ENCODE assay signal across 11 mouse cellular contexts in the genomic region with DNA sequence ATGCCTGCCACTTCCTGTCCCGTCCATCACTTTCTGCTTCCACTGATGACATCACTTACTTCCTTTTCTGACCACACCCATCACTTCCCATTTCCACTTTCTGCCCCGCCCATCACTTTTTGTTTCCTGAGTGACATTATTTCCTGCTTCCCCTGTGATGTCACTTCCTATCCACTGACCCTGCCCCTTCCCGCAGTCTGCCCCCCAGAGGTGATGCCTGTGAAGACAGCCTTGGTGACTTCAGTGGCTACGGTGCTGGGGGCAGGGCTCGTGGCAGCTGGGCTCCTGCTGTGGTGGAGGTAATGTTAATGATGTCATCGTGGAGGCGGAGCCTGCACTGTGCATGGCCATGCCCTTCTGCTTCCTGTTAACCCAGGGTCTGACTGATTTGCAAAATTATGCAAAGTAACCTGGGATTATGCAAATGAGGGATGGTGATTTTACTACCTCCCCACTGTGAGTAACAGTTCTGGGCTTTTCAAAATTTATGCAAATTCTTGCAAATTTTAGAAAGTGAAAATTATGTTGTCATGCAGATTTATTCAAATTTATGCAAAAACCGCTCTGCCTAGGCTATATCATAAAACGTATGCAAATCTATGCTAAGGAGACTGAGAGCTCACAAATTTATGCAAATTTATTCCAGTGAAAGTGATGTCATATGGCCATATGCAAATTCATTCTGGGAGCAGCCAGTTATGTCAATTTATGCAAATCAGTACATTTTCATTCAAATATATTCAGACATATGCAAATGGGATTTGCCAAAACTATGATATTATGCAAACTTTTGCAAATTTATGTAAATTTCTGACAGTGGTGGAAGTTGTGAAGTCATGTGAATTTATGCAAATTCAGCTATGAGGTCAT. TPM values are rescaled to one million over a fixed set of nuclear protein-coding genes. Genes with fewer than 3 reads are reported as not detected.
DNase-seq lines count a peak whose midpoint lies in the region; ATAC-seq and TF ChIP-seq lines count a peak whose summit lies in the region.
"Had no signal": no experiment of that assay in that cellular context is flagged by ENCODE, and none has a peak within 500 bp of the region (broad histone marks: within the 10 kb centered on the region; RNA-seq: fewer than 3 reads in every experiment).

No protein-coding gene starts in this region.

- H3K4me2 ChIP-seq in CH12.LX (ENCODE audit: insufficient read depth, low read depth, poor library complexity, severe bottlenecking) = no peak overlapping the region
- H3K4me2 ChIP-seq in forebrain, embryonic 16.5 days (ENCODE audit: low read length) = no peak overlapping the region
- H3K4me2 ChIP-seq in midbrain, postnatal 0 days (ENCODE audit: low read depth, low read length, poor library complexity, severe bottlenecking) = no peak overlapping the region
- H3K4me2 ChIP-seq in heart, embryonic 12.5 days = no peak overlapping the region

- no peak for TF ChIP-seq RAD21 in CH12.LX (IDR thresholded peaks at IDR 0.05; ENCODE audit: low read depth, low read length)

- H3K27ac ChIP-seq in layer of hippocampus, adult 2 months = no peak overlapping the region
- H3K27ac ChIP-seq in CH12.LX (ENCODE audit: insufficient read depth, low read depth) = no peak overlapping the region
- H3K27ac ChIP-seq in forebrain, embryonic 16.5 days (ENCODE audit: low read length) = peak overlapping the region; percentile 1; the same call in 1 of the 2 replicates
- H3K27ac ChIP-seq in midbrain, postnatal 0 days (ENCODE audit: low read depth, low read length) = no peak overlapping the region
- H3K27ac ChIP-seq in heart, embryonic 12.5 days (ENCODE audit: poor library complexity, severe bottlenecking) = no peak overlapping the region
- H3K27ac ChIP-seq in gastrocnemius, adult 2 months = no peak overlapping the region

- WGBS in forebrain, embryonic 16.5 days = 79% methylated on average over 9 of the region's 9 CpGs
- WGBS in midbrain, postnatal 0 days = 80% methylated on average over 9 of the region's 9 CpGs
- WGBS in heart, embryonic 12.5 days = 94% methylated on average over 9 of the region's 9 CpGs

- no peaks in the 10 kb centered on the region for H3K27me3 ChIP-seq in CH12.LX (replicated peaks)
- no peaks in the 10 kb centered on the region for H3K27me3 ChIP-seq in forebrain, embryonic 16.5 days (replicated peaks; ENCODE audit: control insufficient read depth, insufficient read depth, low read length)
- no peaks in the 10 kb centered on the region for H3K27me3 ChIP-seq in midbrain, postnatal 0 days (ENCODE audit: insufficient read depth, low read length)
- no peaks in the 10 kb centered on the region for H3K27me3 ChIP-seq in heart, embryonic 12.5 days (replicated peaks)

- no peaks in the 10 kb centered on the region for H3K4me1 ChIP-seq in CH12.LX (ENCODE audit: control insufficient read depth in 1 of 2, insufficient read depth in 2 of 2)
- no peaks in the 10 kb centered on the region for H3K4me1 ChIP-seq in forebrain, embryonic 16.5 days (replicated peaks; ENCODE audit: control insufficient read depth, insufficient read depth, low read length)
- H3K4me1 ChIP-seq in midbrain, postnatal 0 days (ENCODE audit: insufficient read depth, low read length) = no peaks in the 10 kb centered on the region
- H3K4me1 ChIP-seq in heart, embryonic 12.5 days (replicated peaks) = no peaks in the 10 kb centered on the region

- H3K4me3 ChIP-seq in layer of hippocampus, adult 2 months = no peak overlapping the region
- no peak overlapping the region for H3K4me3 ChIP-seq in CH12.LX (replicated peaks in 1 of 3; ENCODE audit: low read depth in 2 of 3, low read length in 2 of 3, poor library complexity in 1 of 3)
- H3K4me3 ChIP-seq in forebrain, embryonic 16.5 days (replicated peaks; ENCODE audit: low read length) = no peak overlapping the region
- no peak overlapping the region for H3K4me3 ChIP-seq in midbrain, postnatal 0 days (ENCODE audit: low read depth, low read length)
- no peak overlapping the region for H3K4me3 ChIP-seq in heart, embryonic 12.5 days
- H3K4me3 ChIP-seq in gastrocnemius, adult 2 months = no peak overlapping the region

- peaks cover 83% of the 10 kb centered on the region for H3K9me3 ChIP-seq in CH12.LX (replicated peaks; ENCODE audit: low read length)
- peaks cover 33% of the 10 kb centered on the region for H3K9me3 ChIP-seq in forebrain, embryonic 16.5 days (ENCODE audit: control insufficient read depth, low read length)
- peaks cover 32% of the 10 kb centered on the region; the same call in 1 of the 2 replicates for H3K9me3 ChIP-seq in midbrain, postnatal 0 days (ENCODE audit: low read length)
- peaks cover 71% of the 10 kb centered on the region for H3K9me3 ChIP-seq in heart, embryonic 12.5 days (replicated peaks)

- H3K9ac ChIP-seq in CH12.LX (ENCODE audit: insufficient read depth, low read depth) = no peak overlapping the region
- no peak overlapping the region for H3K9ac ChIP-seq in forebrain, embryonic 16.5 days (replicated peaks; ENCODE audit: low read depth, low read length)
- H3K9ac ChIP-seq in midbrain, postnatal 0 days (replicated peaks; ENCODE audit: low read length, poor library complexity, severe bottlenecking) = no peak overlapping the region
- H3K9ac ChIP-seq in heart, embryonic 12.5 days = no peak overlapping the region

- DNase-seq in layer of hippocampus, adult 2 months (ENCODE audit: low spot score in 2 of 2) = no peak
- DNase-seq in layer of hippocampus, adult 9-10 months (ENCODE audit: low spot score) = no peak
- DNase-seq in CH12.LX (ENCODE audit: extremely low read depth) = peak; percentile 11
- no peak for DNase-seq in midbrain, postnatal 0 days (ENCODE audit: low spot score)
- no peak for DNase-seq in gastrocnemius, adult 2 months

- intact Hi-C loops in gastrocnemius, adult 2 months (cut with DNase I) = no loop called here

- ATAC-seq in forebrain, embryonic 16.5 days = peak; percentile 63
- peak; percentile 21; the same call in 1 of the 2 replicates for ATAC-seq in midbrain, postnatal 0 days (ENCODE audit: low FRiP score)
- ATAC-seq in heart, embryonic 12.5 days (ENCODE audit: insufficient number of reproducible peaks, low FRiP score) = no peak
- ATAC-seq in cerebellum, adult (ENCODE audit: insufficient number of reproducible peaks, low FRiP score, low TSS enrichment) = no peak

- no peaks in the 10 kb centered on the region for H3K79me2 ChIP-seq in CH12.LX (replicated peaks; ENCODE audit: control insufficient read depth, extremely low read depth, insufficient read depth, poor library complexity, severe bottlenecking)

- H3K36me3 ChIP-seq in CH12.LX (replicated peaks in 1 of 2; ENCODE audit: control insufficient read depth in 1 of 2, insufficient read depth in 1 of 2, low read length in 1 of 2) = peaks cover 0 to 10% of the 10 kb centered on the region in 2 experiments
- no peaks in the 10 kb centered on the region; the same call in 1 of the 2 replicates for H3K36me3 ChIP-seq in forebrain, embryonic 16.5 days (ENCODE audit: control insufficient read depth, insufficient read depth)
- H3K36me3 ChIP-seq in midbrain, postnatal 0 days (ENCODE audit: insufficient read depth, low read length) = no peaks in the 10 kb centered on the region
- H3K36me3 ChIP-seq in heart, embryonic 12.5 days = peaks cover 49% of the 10 kb centered on the region

- TF ChIP-seq CTCF in layer of hippocampus, adult 2 months (conservative IDR thresholded peaks at IDR 0.05) = 0 out of 2 replicates have a peak, but pooled peaks have one; percentile 11
- no peak for TF ChIP-seq CTCF in CH12.LX (conservative IDR thresholded peaks at IDR 0.05 in 1 of 2, IDR thresholded peaks at IDR 0.05 in 1 of 2; ENCODE audit: low read depth in 2 of 2, low read length in 2 of 2)
- TF ChIP-seq CTCF in midbrain, postnatal 0 days (IDR thresholded peaks at IDR 0.05) = peak; percentile 45
- TF ChIP-seq CTCF in gastrocnemius, adult 2 months (IDR thresholded peaks at IDR 0.05) = no peak

- no peak for TF ChIP-seq POLR2A in CH12.LX (IDR thresholded peaks at IDR 0.05; ENCODE audit: low read depth, low read length)

- TF ChIP-seq EP300 in CH12.LX (IDR thresholded peaks at IDR 0.05; ENCODE audit: low read length) = no peak

- dilution Hi-C loops in CH12.LX (cut with MboI; ENCODE audit: extremely low pct_ligation_motif_present, extremely low pct_unique_long_range_greater_than_20kb, low sequenced_read_pairs) = no loop called here

- in situ Hi-C loops in CH12.LX (cut with MboI; ENCODE audit: low pct_ligation_motif_present, low pct_unique_long_range_greater_than_20kb, low sequenced_read_pairs) = no loop called here

TF ChIP-seq in CH12.LX, 34 proteins besides CTCF, POLR2A, EP300 and RAD21 (continues in another document):
- TF ChIP-seq POLR2AphosphoS2 (IDR thresholded peaks at IDR 0.05; ENCODE audit: low read depth, low read length) (no peak), TCF12 (IDR thresholded peaks at IDR 0.05; ENCODE audit: low read depth, low read length) (no peak), MAZ (IDR thresholded peaks at IDR 0.05; ENCODE audit: low read depth, low read length) (no peak)

RNA-seq across cellular contexts. Expression of gene Il3ra, which starts 5.9 kb away (rescaled TPM):
- total RNA-seq in layer of hippocampus, adult 2 months (2021) = 1 to 10 TPM; 3.4 to 5.0 TPM
- total RNA-seq in CH12.LX (2012; rRNA removed) (0.64 and 0.76 TPM in 2 replicates), CH12.LX (2014; rRNA removed) (0.89 and 1.3 TPM in 2 replicates)
- 2.6 and 4.8 TPM in 2 replicates for polyA plus RNA-seq in CH12.LX (2012; ENCODE audit: insufficient read length, low read depth)
- polyA plus RNA-seq in forebrain, embryonic 16.5 days (2015; fragmentation: Nextera tagmentation; extraction: Ambion mirVana) = 0.93 and 1.4 TPM in 2 replicates
- 5.9 and 11.3 TPM in 2 replicates for total RNA-seq in midbrain, postnatal 0 days (2014; rRNA removed)
- 3.1 and 4.0 TPM in 2 replicates for polyA plus RNA-seq in midbrain, postnatal 0 days (2015; fragmentation: Nextera tagmentation; extraction: Ambion mirVana)
- 2.9 and 3.3 TPM in 2 replicates for polyA plus RNA-seq in heart, embryonic 12.5 days (2016; fragmentation: Nextera tagmentation; extraction: Ambion mirVana)
- total RNA-seq in gastrocnemius, adult 2 months (2021) = 1 to 10 TPM; 1.5 to 2.5 TPM

RNA-seq across cellular contexts. Expression of gene Olfr31, which starts 29.3 kb away (rescaled TPM):
- not detected for total RNA-seq in layer of hippocampus, adult 2 months (2021)
- total RNA-seq in CH12.LX (2012; rRNA removed) = not detected in 2 replicates
- not detected in 2 replicates for total RNA-seq in CH12.LX (2014; rRNA removed)
- 0.09 TPM in 1 of 2 replicates, not detected in the other for polyA plus RNA-seq in CH12.LX (2012; ENCODE audit: insufficient read length, low read depth)
- polyA plus RNA-seq in forebrain, embryonic 16.5 days (2015; fragmentation: Nextera tagmentation; extraction: Ambion mirVana) = not detected in 2 replicates
- not detected in 2 replicates for total RNA-seq in midbrain, postnatal 0 days (2014; rRNA removed)
- polyA plus RNA-seq in midbrain, postnatal 0 days (2015; fragmentation: Nextera tagmentation; extraction: Ambion mirVana) = 0.12 TPM in 1 of 2 replicates, not detected in the other
- polyA plus RNA-seq in heart, embryonic 12.5 days (2016; fragmentation: Nextera tagmentation; extraction: Ambion mirVana) = not detected in 2 replicates
- total RNA-seq in gastrocnemius, adult 2 months (2021) = not detected
- total RNA-seq: common myeloid progenitor, adult 5-6 weeks; left cerebral cortex, postnatal 25 days had no signal
- polyA plus RNA-seq: heart, embryonic 14.5 days had no signal

RNA-seq across cellular contexts. Expression of gene Olfr721-ps1, which starts 49.1 kb away (rescaled TPM):
- total RNA-seq in layer of hippocampus, adult 2 months (2021) = not detected
- not detected in 2 replicates for total RNA-seq in CH12.LX (2012; rRNA removed)
- total RNA-seq in CH12.LX (2014; rRNA removed) = not detected in 2 replicates
- polyA plus RNA-seq in CH12.LX (2012; ENCODE audit: insufficient read length, low read depth) = not detected in 2 replicates
- not detected in 2 replicates for polyA plus RNA-seq in forebrain, embryonic 16.5 days (2015; fragmentation: Nextera tagmentation; extraction: Ambion mirVana)
- total RNA-seq in midbrain, postnatal 0 days (2014; rRNA removed) = not detected in 2 replicates
- polyA plus RNA-seq in midbrain, postnatal 0 days (2015; fragmentation: Nextera tagmentation; extraction: Ambion mirVana) = not detected in 2 replicates
- not detected in 2 replicates for polyA plus RNA-seq in heart, embryonic 12.5 days (2016; fragmentation: Nextera tagmentation; extraction: Ambion mirVana)
- total RNA-seq in gastrocnemius, adult 2 months (2021) = not detected
- total RNA-seq: common myeloid progenitor, adult 5-6 weeks; left cerebral cortex, postnatal 25 days had no signal
- polyA plus RNA-seq: heart, embryonic 14.5 days had no signal

Comparison
In these comparisons a context has a peak if more than half of its experiments do, and no peak if none do; other contexts are left out.
1. CTCF ChIP-seq: peak in layer of hippocampus, adult 2 months (single experiment) and midbrain, postnatal 0 days (single experiment); none in CH12.LX (0 of 2) and gastrocnemius, adult 2 months (single experiment).
2. ATAC-seq: peak in forebrain, embryonic 16.5 days (single experiment) and midbrain, postnatal 0 days (single experiment); none in heart, embryonic 12.5 days (single experiment) and cerebellum, adult (single experiment).